10 mouse cellular contexts compared by ENCODE assay signal in genomic region chr12:105025271-105025946, GRCm38 (mm10). TPM values are rescaled to one million over a fixed set of nuclear protein-coding genes. Genes with fewer than 3 reads are reported as not detected.
A peak's percentile ranks its signal among the peaks of the same experiment; 100 is the strongest.
DNase-seq lines count a peak whose midpoint lies in the region; ATAC-seq and TF ChIP-seq lines count a peak whose summit lies in the region.
"Had no signal": no experiment of that assay in that cellular context is flagged by ENCODE, and none has a peak within 500 bp of the region (broad histone marks: within the 10 kb centered on the region; RNA-seq: fewer than 3 reads in every experiment).

No protein-coding gene starts in this region.

- ATAC-seq in limb, embryonic 14.5 days (ENCODE audit: low FRiP score, low read depth) = peak; percentile 27; the same call in 1 of the 2 replicates
- peak; percentile 11; the same call in 1 of the 2 replicates for ATAC-seq in midbrain, embryonic 16.5 days
- peak; percentile 60; the same call in 1 of the 2 replicates for ATAC-seq in stomach, embryonic 14.5 days (ENCODE audit: insufficient number of reproducible peaks, insufficient read depth, low FRiP score, low read depth)

- peaks cover 12% of the 10 kb centered on the region for H3K36me3 ChIP-seq in limb, embryonic 14.5 days (ENCODE audit: control insufficient read depth, insufficient read depth, low read length)
- H3K36me3 ChIP-seq in midbrain, embryonic 16.5 days (ENCODE audit: control insufficient read depth, insufficient read depth, low read length) = peaks cover 10% of the 10 kb centered on the region
- peaks cover 4% of the 10 kb centered on the region for H3K36me3 ChIP-seq in stomach, embryonic 14.5 days (ENCODE audit: control insufficient read depth, insufficient read depth, low read length)

- no peaks in the 10 kb centered on the region for H3K4me1 ChIP-seq in limb, embryonic 14.5 days (ENCODE audit: control insufficient read depth, insufficient read depth, low read length)
- H3K4me1 ChIP-seq in midbrain, embryonic 16.5 days (ENCODE audit: control insufficient read depth, insufficient read depth, low read length) = no peaks in the 10 kb centered on the region
- no peaks in the 10 kb centered on the region for H3K4me1 ChIP-seq in stomach, embryonic 14.5 days (ENCODE audit: control insufficient read depth, insufficient read depth, low read length)
- H3K4me1 ChIP-seq: embryonic facial prominence, embryonic 12.5 days had no signal

- 48% methylated on average over 8 of the region's 8 CpGs for WGBS in limb, embryonic 14.5 days
- WGBS in midbrain, embryonic 16.5 days = 53% methylated on average over 8 of the region's 8 CpGs
- WGBS in stomach, embryonic 14.5 days = 46% methylated on average over 8 of the region's 8 CpGs

- H3K27me3 ChIP-seq in limb, embryonic 14.5 days (ENCODE audit: control insufficient read depth, insufficient read depth, low read length) = no peaks in the 10 kb centered on the region
- H3K27me3 ChIP-seq in midbrain, embryonic 16.5 days (ENCODE audit: control insufficient read depth, insufficient read depth, low read depth, low read length) = no peaks in the 10 kb centered on the region
- no peaks in the 10 kb centered on the region for H3K27me3 ChIP-seq in stomach, embryonic 14.5 days (ENCODE audit: control insufficient read depth, insufficient read depth, low read length)
- H3K27me3 ChIP-seq: embryonic facial prominence, embryonic 12.5 days; neural tube, embryonic 13.5 days had no signal

- no peak overlapping the region for H3K4me3 ChIP-seq in limb, embryonic 14.5 days (replicated peaks; ENCODE audit: low read length)
- H3K4me3 ChIP-seq in midbrain, embryonic 16.5 days (ENCODE audit: low read depth, low read length) = no peak overlapping the region
- no peak overlapping the region for H3K4me3 ChIP-seq in stomach, embryonic 14.5 days (ENCODE audit: low read depth, low read length)
- H3K4me3 ChIP-seq: embryonic facial prominence, embryonic 12.5 days; neural tube, embryonic 13.5 days had no signal

- H3K27ac ChIP-seq in limb, embryonic 14.5 days (replicated peaks; ENCODE audit: low read depth, low read length) = no peak overlapping the region
- no peak overlapping the region for H3K27ac ChIP-seq in midbrain, embryonic 16.5 days (ENCODE audit: low read length)
- no peak overlapping the region for H3K27ac ChIP-seq in stomach, embryonic 14.5 days (ENCODE audit: low read length)
- H3K27ac ChIP-seq: embryonic facial prominence, embryonic 12.5 days; neural tube, embryonic 13.5 days had no signal

- no peak overlapping the region for H3K4me2 ChIP-seq in limb, embryonic 14.5 days (replicated peaks; ENCODE audit: low read depth, low read length, severe bottlenecking)
- H3K4me2 ChIP-seq in midbrain, embryonic 16.5 days (ENCODE audit: low read length) = no peak overlapping the region
- H3K4me2 ChIP-seq in stomach, embryonic 14.5 days (replicated peaks; ENCODE audit: low read depth, low read length) = no peak overlapping the region
- H3K4me2 ChIP-seq: embryonic facial prominence, embryonic 12.5 days; neural tube, embryonic 13.5 days had no signal

- H3K9me3 ChIP-seq in limb, embryonic 14.5 days (ENCODE audit: control insufficient read depth, low read length) = peaks cover 3% of the 10 kb centered on the region; the same call in 1 of the 2 replicates
- H3K9me3 ChIP-seq in midbrain, embryonic 16.5 days (replicated peaks; ENCODE audit: control insufficient read depth, low read length, poor library complexity, severe bottlenecking) = no peaks in the 10 kb centered on the region; the same call in 1 of the 2 replicates
- H3K9me3 ChIP-seq in stomach, embryonic 14.5 days (ENCODE audit: control insufficient read depth, low read depth, low read length) = peaks cover 2% of the 10 kb centered on the region; the same call in 1 of the 2 replicates

- H3K9ac ChIP-seq in limb, embryonic 14.5 days (ENCODE audit: low read depth, low read length, severe bottlenecking) = no peak overlapping the region
- no peak overlapping the region for H3K9ac ChIP-seq in midbrain, embryonic 16.5 days (ENCODE audit: low read depth, low read length)
- H3K9ac ChIP-seq in stomach, embryonic 14.5 days (replicated peaks; ENCODE audit: low read depth, low read length) = no peak overlapping the region
- H3K9ac ChIP-seq: embryonic facial prominence, embryonic 12.5 days; neural tube, embryonic 13.5 days had no signal

- TF ChIP-seq POLR2A in limb, embryonic 14.5 days (IDR thresholded peaks at IDR 0.05; ENCODE audit: borderline replicate concordance, extremely low read depth, insufficient read depth, insufficient read length) = no peak

- peak; percentile 72 for DNase-seq in urinary bladder, postnatal 14 days (ENCODE audit: low spot score)
- no peak for DNase-seq in urinary bladder, postnatal 10 days (ENCODE audit: low spot score)
- peak; percentile 44 for DNase-seq in cerebellum, adult 11-12 months
- peak; percentile 68 for DNase-seq in forelimb bud, embryonic 11.5 days (ENCODE audit: low read depth, low spot score)
- DNase-seq in induced T-regulatory cell, adult 2 months (ENCODE audit: low read depth) = peak; percentile 89
- DNase-seq in limb, embryonic 14.5 days (ENCODE audit: low spot score) = peak; percentile 74

RNA-seq across cellular contexts. Expression of gene Glrx5, which starts 7.1 kb away (rescaled TPM):
- 70.0 and 85.1 TPM in 2 replicates for polyA plus RNA-seq in limb, embryonic 14.5 days (2012; rRNA removed)
- polyA plus RNA-seq in limb, embryonic 14.5 days (2014; fragmentation: Nextera tagmentation; extraction: Ambion mirVana) = 163 and 175 TPM in 2 replicates
- polyA plus RNA-seq in midbrain, embryonic 16.5 days (2015; fragmentation: Nextera tagmentation; extraction: Ambion mirVana) = 138 and 154 TPM in 2 replicates
- polyA plus RNA-seq in stomach, embryonic 14.5 days (2014; fragmentation: Nextera tagmentation; extraction: Ambion mirVana) = 144 and 160 TPM in 2 replicates

RNA-seq across cellular contexts. Expression of gene Syne3, which starts 15.8 kb away (rescaled TPM):
- 2.6 and 3.0 TPM in 2 replicates for polyA plus RNA-seq in limb, embryonic 14.5 days (2012; rRNA removed)
- polyA plus RNA-seq in limb, embryonic 14.5 days (2014; fragmentation: Nextera tagmentation; extraction: Ambion mirVana) = 1.2 and 2.0 TPM in 2 replicates
- polyA plus RNA-seq in midbrain, embryonic 16.5 days (2015; fragmentation: Nextera tagmentation; extraction: Ambion mirVana) = 0.16 and 0.25 TPM in 2 replicates
- 0.22 and 0.59 TPM in 2 replicates for polyA plus RNA-seq in stomach, embryonic 14.5 days (2014; fragmentation: Nextera tagmentation; extraction: Ambion mirVana)
